In genomic region chr2:72406701-72407100, GRCm38 (mm10) we compare ENCODE assay signal across 13 mouse cellular contexts.
DNase-seq lines count a peak whose midpoint lies in the region; ATAC-seq lines count a peak whose summit lies in the region.
"Had no signal": no experiment of that assay in that cellular context is flagged by ENCODE, and none has a peak within 500 bp of the region (broad histone marks: within the 10 kb centered on the region; RNA-seq: fewer than 3 reads in every experiment).

No protein-coding gene starts in this region.

- H3K4me3 ChIP-seq in midbrain, embryonic 13.5 days (replicated peaks) = no peak overlapping the region
- H3K4me3 ChIP-seq in midbrain, embryonic 15.5 days = no peak overlapping the region
- H3K4me3 ChIP-seq: liver, embryonic 15.5 days had no signal

- ATAC-seq in midbrain, embryonic 13.5 days = no peak
- ATAC-seq in midbrain, embryonic 15.5 days (replicated peaks) = no peak

- no peak overlapping the region for H3K9ac ChIP-seq in midbrain, embryonic 13.5 days (replicated peaks)
- H3K9ac ChIP-seq in midbrain, embryonic 15.5 days = no peak overlapping the region
- H3K9ac ChIP-seq: liver, embryonic 15.5 days had no signal

- no peaks in the 10 kb centered on the region for H3K36me3 ChIP-seq in midbrain, embryonic 13.5 days
- H3K36me3 ChIP-seq in midbrain, embryonic 15.5 days (replicated peaks) = no peaks in the 10 kb centered on the region

- no peaks in the 10 kb centered on the region for H3K9me3 ChIP-seq in midbrain, embryonic 13.5 days
- H3K9me3 ChIP-seq in midbrain, embryonic 15.5 days = no peaks in the 10 kb centered on the region
- H3K9me3 ChIP-seq: liver, embryonic 15.5 days had no signal

- 0 out of 2 replicates have a peak overlapping the region, but pooled peaks have one; percentile 53 for H3K27ac ChIP-seq in midbrain, embryonic 13.5 days
- H3K27ac ChIP-seq in midbrain, embryonic 15.5 days = no peak overlapping the region
- H3K27ac ChIP-seq: liver, embryonic 15.5 days had no signal

- no peaks in the 10 kb centered on the region for H3K27me3 ChIP-seq in midbrain, embryonic 13.5 days
- H3K27me3 ChIP-seq in midbrain, embryonic 15.5 days (replicated peaks) = no peaks in the 10 kb centered on the region
- H3K27me3 ChIP-seq: liver, embryonic 15.5 days had no signal

- no peak overlapping the region for H3K4me2 ChIP-seq in midbrain, embryonic 13.5 days (replicated peaks)
- no peak overlapping the region for H3K4me2 ChIP-seq in midbrain, embryonic 15.5 days
- H3K4me2 ChIP-seq: liver, embryonic 15.5 days had no signal

- WGBS in midbrain, embryonic 13.5 days = 79% methylated on average over 10 of the region's 10 CpGs
- 75% methylated on average over 10 of the region's 10 CpGs for WGBS in midbrain, embryonic 15.5 days

- peaks cover 20% of the 10 kb centered on the region for H3K4me1 ChIP-seq in midbrain, embryonic 13.5 days (replicated peaks)
- H3K4me1 ChIP-seq in midbrain, embryonic 15.5 days = peaks cover 18% of the 10 kb centered on the region
- H3K4me1 ChIP-seq: liver, embryonic 15.5 days had no signal

- peak; percentile 5 for DNase-seq in gastrocnemius, postnatal 25 days
- no peak for DNase-seq in gastrocnemius, postnatal 4 days (ENCODE audit: low spot score in 2 of 2)
- DNase-seq in naive thymus-derived CD4-positive, alpha-beta T cell, adult 2 months (ENCODE audit: low read depth) = peak; percentile 54
- DNase-seq in thymus, postnatal 36 days = peak; percentile 68 to 76
- no peak for DNase-seq in kidney, postnatal 25 days
- no peak for DNase-seq in kidney, postnatal 36 days
- DNase-seq: cerebellum, postnatal 14 days; heart, adult 18-20 months; heart, postnatal 36 days; kidney, adult 18-20 months had no signal

Comparison
In these comparisons a context has a peak if more than half of its experiments do, and no peak if none do; other contexts are left out.
1. DNase-seq: peak in gastrocnemius, postnatal 25 days (single experiment), naive thymus-derived CD4-positive, alpha-beta T cell, adult 2 months (single experiment) and thymus, postnatal 36 days (2 of 2); none in gastrocnemius, postnatal 4 days (0 of 2), kidney, postnatal 25 days (0 of 2) and kidney, postnatal 36 days (0 of 2).